Mouse (Mus musculus) frontal cortex, adult (tissue): ENCODE measurements at regions not wholly inside any gene's neighbourhood (a gene's known extent, or its start where the extent isn't known, plus 50 kb on each side); places are given as distances from the start of the nearest gene placed in this dataset.

ENCODE experiments used
- ATAC-seq: cut with Nextera tagmentation; 2 replicates; pipeline ENCODE4 v1.9.2; 2017; ENCODE audit warnings: mild to moderate bottlenecking, moderate library complexity, mixed read lengths; ENCODE audit not compliant: low TSS enrichment

- no peak for ATAC-seq
Observed at GRCm38 (mm10) chr13:86274926-86275622, 228.4 kb upstream of the Cox7c start.

GRCm38 (mm10) chr13:86238054-86238453 lies 191.3 kb upstream of the Cox7c start:
- ATAC-seq: peak; percentile 47; the same call in 1 of the 2 replicates

- no peak for ATAC-seq
Observed at GRCm38 (mm10) chr13:86205641-86206040, 158.9 kb upstream of the Cox7c start.

- ATAC-seq: no peak
Observed at GRCm38 (mm10) chr13:86180496-86180895, 133.8 kb upstream of the Cox7c start.

GRCm38 (mm10) chr13:86147331-86147730 lies 100.6 kb upstream of the Cox7c start:
- no peak for ATAC-seq

GRCm38 (mm10) chr13:86111372-86112094 lies 64.8 kb upstream of the Cox7c start:
- no peak for ATAC-seq

GRCm38 (mm10) chr13:86102212-86102611 lies 55.5 kb upstream of the Cox7c start:
- no peak for ATAC-seq

GRCm38 (mm10) chr13:86097836-86098235 lies 51.1 kb upstream of the Cox7c start:
- no peak for ATAC-seq

GRCm38 (mm10) chr13:86097291-86097690 lies 50.6 kb upstream of the Cox7c start:
- ATAC-seq: no peak
